Mouse (Mus musculus): ENCODE results near the gene Hoxd13.

Gene Hoxd13

GRCm38 (mm10) chr2:74695813-74696430 lies 27.8 kb downstream of the Hoxd13 start:
- no peak for DNase-seq

- no peak for DNase-seq
Measured at GRCm38 (mm10) chr2:74696442-74697335, 28.6 kb downstream of the Hoxd13 start.

GRCm38 (mm10) chr2:74697567-74698121 lies 29.5 kb downstream of the Hoxd13 start, which contains the start of gene Hoxd9:
Gene Hoxd9, plus strand, starts transcription at chr2:74697727.
- no peak for DNase-seq

GRCm38 (mm10) chr2:74698201-74699052 lies 30.3 kb downstream of the Hoxd13 start:
- DNase-seq = no peak

GRCm38 (mm10) chr2:74699053-74699430 lies 30.9 kb downstream of the Hoxd13 start:
- DNase-seq = no peak

- no peak for DNase-seq
Measured at GRCm38 (mm10) chr2:74699664-74700545, 31.8 kb downstream of the Hoxd13 start.

- no peak for DNase-seq
Measured at GRCm38 (mm10) chr2:74700546-74701112, 32.5 kb downstream of the Hoxd13 start.

- peak; percentile 58 for DNase-seq
Measured at GRCm38 (mm10) chr2:74701949-74702819, 34.1 kb downstream of the Hoxd13 start.

- no peak for DNase-seq
Measured at GRCm38 (mm10) chr2:74702820-74703219, 34.7 kb downstream of the Hoxd13 start.

- DNase-seq = no peak
Measured at GRCm38 (mm10) chr2:74703317-74703716, 35.2 kb downstream of the Hoxd13 start.

GRCm38 (mm10) chr2:74703720-74704392 lies 35.7 kb downstream of the Hoxd13 start:
- DNase-seq = no peak

GRCm38 (mm10) chr2:74704393-74704998 lies 36.4 kb downstream of the Hoxd13 start, which contains the start of gene Hoxd8:
Gene Hoxd8, plus strand, starts transcription at chr2:74704615.
- peak; percentile 27 for DNase-seq

- DNase-seq = no peak
Measured at GRCm38 (mm10) chr2:74704999-74705466, 36.9 kb downstream of the Hoxd13 start.

- no peak for DNase-seq
Measured at GRCm38 (mm10) chr2:74705467-74706089, 37.5 kb downstream of the Hoxd13 start.

GRCm38 (mm10) chr2:74706393-74706960 lies 38.4 kb downstream of the Hoxd13 start:
- DNase-seq = no peak

- DNase-seq = no peak
Measured at GRCm38 (mm10) chr2:74707599-74707998, 39.5 kb downstream of the Hoxd13 start.

- DNase-seq = no peak
Measured at GRCm38 (mm10) chr2:74708676-74709075, 40.6 kb downstream of the Hoxd13 start.
